Mouse (Mus musculus): Measurements from ENCODE around the gene Gm9887. TPM values are rescaled to one million over a fixed set of nuclear protein-coding genes. Genes with fewer than 3 reads are reported as not detected.
"Not testable (repeated sequence)": the region's sequence is repeated elsewhere in the genome, so short reads cannot be mapped to it uniquely, and the experiment has no call there.

Gm9887 gene
- total and polyA plus RNA-seq, 3 experiments, result 3.4 to 4.3 TPM; not detected in 1

- no peak for TF ChIP-seq HCFC1 (IDR thresholded peaks at IDR 0.05; ENCODE audit: low read depth, low read length)
- no peak; the same call in 1 of the 2 replicates for TF ChIP-seq TBP (conservative IDR thresholded peaks at IDR 0.05; ENCODE audit: low read depth, low read length)
- 0 out of 2 replicates have a peak, but pooled peaks have one; percentile 46 for TF ChIP-seq POLR2A (IDR thresholded peaks at IDR 0.05; ENCODE audit: low read depth, low read length)
- no peak; the same call in 1 of the 2 replicates for TF ChIP-seq TCF12 (IDR thresholded peaks at IDR 0.05; ENCODE audit: low read depth, low read length)
- TF ChIP-seq SMC3 (IDR thresholded peaks at IDR 0.05; ENCODE audit: low read depth, low read length), result peak; percentile 20; the same call in 1 of the 2 replicates
Observed at GRCm38 (mm10) chr12:69362388-69362787, 9.9 kb downstream of the Gm9887 start (continued).

DNA sequence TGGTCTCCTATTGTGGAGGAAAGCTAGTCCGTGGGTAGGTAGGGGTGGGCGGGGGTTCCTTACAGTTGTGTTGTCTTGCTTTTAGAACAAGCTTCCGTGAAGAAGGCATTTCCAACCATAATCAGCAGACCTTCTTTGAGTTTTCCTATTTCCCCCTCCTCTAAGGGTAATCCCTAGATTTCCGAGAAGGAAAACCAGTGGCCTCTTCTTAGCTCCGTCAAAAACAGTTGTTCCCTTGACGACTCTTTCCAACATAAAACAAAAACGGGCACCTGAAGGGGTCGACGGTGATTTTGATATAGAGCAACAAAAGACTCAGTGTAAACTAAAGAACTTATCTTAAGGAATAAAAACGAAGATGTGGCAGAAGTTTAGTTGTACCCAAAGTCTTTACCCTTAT lies 10.3 kb downstream of the Gm9887 start:
- TF ChIP-seq SMC3 (IDR thresholded peaks at IDR 0.05; ENCODE audit: low read depth, low read length), result peak; percentile 1
- no peak for TF ChIP-seq MEF2A (IDR thresholded peaks at IDR 0.05; ENCODE audit: borderline replicate concordance, low read depth, low read length)
- no peak for TF ChIP-seq MAFK (IDR thresholded peaks at IDR 0.05; ENCODE audit: insufficient replicate concordance, low read length)
- TF ChIP-seq CHD1 (IDR thresholded peaks at IDR 0.05; ENCODE audit: low read depth, low read length), result peak; percentile 91; the same call in 1 of the 2 replicates
- Histone ChIP-seq H3K9me3 (replicated peaks; ENCODE audit: low read length) (no peaks in the 10 kb centered on the region), H3K4me2 (ENCODE audit: insufficient read depth, low read depth, poor library complexity, severe bottlenecking) (peak overlapping the region; percentile 45), H3K79me2 (replicated peaks; ENCODE audit: control insufficient read depth, extremely low read depth, insufficient read depth, poor library complexity, severe bottlenecking) (peaks cover 2% of the 10 kb centered on the region; the same call in 1 of the 2 replicates), H3K27me3 (replicated peaks) (no peaks in the 10 kb centered on the region), H3K4me1 (ENCODE audit: control insufficient read depth in 1 of 2, insufficient read depth in 2 of 2) (peaks cover 0 to 23% of the 10 kb centered on the region in 2 experiments; a peak in 2 of 4 replicates), H3K9ac (ENCODE audit: insufficient read depth, low read depth) (peak overlapping the region; percentile 86), H3K36me3 (replicated peaks in 1 of 2; ENCODE audit: control insufficient read depth in 1 of 2, insufficient read depth in 1 of 2, low read length in 1 of 2) (no peaks in the 10 kb centered on the region), H3K27ac (ENCODE audit: insufficient read depth, low read depth) (peak overlapping the region; percentile 93), H3K4me3 (replicated peaks in 1 of 3; ENCODE audit: low read depth in 2 of 3, low read length in 2 of 3, poor library complexity in 1 of 3) (peak overlapping the region; percentile 58 to 66 (median 63))
- in situ Hi-C loops (cut with MboI; ENCODE audit: low pct_ligation_motif_present, low pct_unique_long_range_greater_than_20kb, low sequenced_read_pairs), result no loop called here
- no peak for DNase-seq (ENCODE audit: extremely low read depth)
- dilution Hi-C loops (cut with MboI; ENCODE audit: extremely low pct_ligation_motif_present, extremely low pct_unique_long_range_greater_than_20kb, low sequenced_read_pairs), result no loop called here

DNA sequence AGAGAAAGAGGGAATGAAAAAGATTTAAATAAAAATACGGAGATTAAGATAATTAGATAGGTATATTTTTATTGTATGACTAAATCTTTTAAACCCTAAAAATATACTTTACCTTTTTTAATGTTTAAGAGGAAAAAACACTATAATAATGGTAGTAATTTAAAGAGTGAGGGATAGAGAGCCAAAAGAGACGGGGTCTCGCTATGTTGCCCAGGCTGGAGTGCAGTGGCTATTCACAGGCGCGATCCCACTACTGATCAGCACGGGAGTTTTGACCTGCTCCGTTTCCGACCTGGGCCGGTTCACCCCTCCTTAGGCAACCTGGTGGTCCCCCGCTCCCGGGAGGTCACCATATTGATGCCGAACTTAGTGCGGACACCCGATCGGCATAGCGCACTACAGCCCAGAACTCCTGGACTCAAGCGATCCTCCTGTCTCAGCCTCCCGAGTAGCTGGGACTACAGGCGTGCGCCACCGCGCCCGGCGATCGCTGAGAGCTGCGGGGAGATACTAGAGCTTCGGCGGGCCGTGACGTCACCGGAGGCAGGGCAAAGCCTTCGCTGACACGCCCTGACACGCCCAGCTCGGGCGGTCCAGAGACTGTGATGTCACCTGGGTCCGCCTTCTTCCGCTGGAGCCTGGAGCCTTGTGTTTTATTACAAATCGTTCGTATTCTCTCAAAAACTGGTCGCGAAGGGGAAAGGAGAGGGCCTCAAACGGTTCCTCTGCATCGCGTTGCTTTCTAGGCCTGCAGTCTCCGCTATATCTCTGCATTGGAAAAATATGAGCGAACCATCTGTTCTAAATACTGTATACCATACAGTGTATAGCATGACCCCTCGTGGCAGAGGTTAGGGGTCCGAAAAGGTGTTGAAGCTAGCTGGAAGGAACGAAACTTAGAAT lies 11.0 kb downstream of the Gm9887 start:
- dilution Hi-C loops (cut with MboI; ENCODE audit: extremely low pct_ligation_motif_present, extremely low pct_unique_long_range_greater_than_20kb, low sequenced_read_pairs); H3K27me3 ChIP-seq (replicated peaks); H3K9me3 ChIP-seq (replicated peaks; ENCODE audit: low read length); in situ Hi-C loops (cut with MboI; ENCODE audit: low pct_ligation_motif_present, low pct_unique_long_range_greater_than_20kb, low sequenced_read_pairs); H3K79me2 ChIP-seq (replicated peaks; ENCODE audit: control insufficient read depth, extremely low read depth, insufficient read depth, poor library complexity, severe bottlenecking); H3K36me3 ChIP-seq (replicated peaks in 1 of 2; ENCODE audit: control insufficient read depth in 1 of 2, insufficient read depth in 1 of 2, low read length in 1 of 2): not testable (repeated sequence)
- H3K4me1 ChIP-seq (ENCODE audit: control insufficient read depth in 1 of 2, insufficient read depth in 2 of 2), result peaks cover 0 to 23% of the 10 kb centered on the region in 2 experiments; a peak in 2 of 4 replicates
- TF ChIP-seq MXI1 (IDR thresholded peaks at IDR 0.05; ENCODE audit: low read depth, low read length) (peak; percentile 72; the same call in 1 of the 2 replicates), NRF1 (IDR thresholded peaks at IDR 0.05; ENCODE audit: low read depth, low read length) (peak; percentile 63; the same call in 1 of the 2 replicates), ZMIZ1 (IDR thresholded peaks at IDR 0.05; ENCODE audit: low read depth, low read length) (peak; percentile 97), JUN (IDR thresholded peaks at IDR 0.05; ENCODE audit: insufficient read depth, low read depth, low read length) (peak; percentile 40), ETS1 (conservative IDR thresholded peaks at IDR 0.05; ENCODE audit: low read depth, low read length) (peak; percentile 40), MYC (IDR thresholded peaks at IDR 0.05; ENCODE audit: low read depth, low read length) (peak; percentile 53; the same call in 1 of the 2 replicates), CHD1 (IDR thresholded peaks at IDR 0.05; ENCODE audit: low read depth, low read length) (peak; percentile 92; the same call in 1 of the 2 replicates), CHD2 (IDR thresholded peaks at IDR 0.05; ENCODE audit: low read length) (0 out of 2 replicates have a peak, but pooled peaks have one; percentile 54), ELF1 (IDR thresholded peaks at IDR 0.05; ENCODE audit: low read depth, low read length) (peak; percentile 94), JUND (conservative IDR thresholded peaks at IDR 0.05; ENCODE audit: low read depth, low read length) (0 out of 2 replicates have a peak, but pooled peaks have one; percentile 48), TBP (conservative IDR thresholded peaks at IDR 0.05; ENCODE audit: low read depth, low read length) (peak; percentile 98), IRF4 (IDR thresholded peaks at IDR 0.05; ENCODE audit: low read depth, low read length) (peak; percentile 6; the same call in 1 of the 2 replicates), KAT2A (IDR thresholded peaks at IDR 0.05; ENCODE audit: insufficient replicate concordance, low read length) (peak; percentile 76; the same call in 1 of the 2 replicates), TCF12 (IDR thresholded peaks at IDR 0.05; ENCODE audit: low read depth, low read length) (peak; percentile 91), MAFK (IDR thresholded peaks at IDR 0.05; ENCODE audit: insufficient replicate concordance, low read length) (peak; percentile 88), ZNF384 (IDR thresholded peaks at IDR 0.05; ENCODE audit: low read depth, low read length) (peak; percentile 39; the same call in 1 of the 2 replicates), NELFE (IDR thresholded peaks at IDR 0.05; ENCODE audit: low read depth, low read length) (peak; percentile 99), SMC3 (IDR thresholded peaks at IDR 0.05; ENCODE audit: low read depth, low read length) (peak; percentile 19), POLR2AphosphoS2 (IDR thresholded peaks at IDR 0.05; ENCODE audit: low read depth, low read length) (peak; percentile 90; the same call in 1 of the 2 replicates), HCFC1 (IDR thresholded peaks at IDR 0.05; ENCODE audit: low read depth, low read length) (peak; percentile 54), POLR2A (IDR thresholded peaks at IDR 0.05; ENCODE audit: low read depth, low read length) (peak; percentile 96), MEF2A (IDR thresholded peaks at IDR 0.05; ENCODE audit: borderline replicate concordance, low read depth, low read length) (0 out of 2 replicates have a peak, but pooled peaks have one; percentile 44), SIN3A (IDR thresholded peaks at IDR 0.05; ENCODE audit: low read length) (peak; percentile 83; the same call in 1 of the 2 replicates), CTCF (conservative IDR thresholded peaks at IDR 0.05 in 1 of 2, IDR thresholded peaks at IDR 0.05 in 1 of 2; ENCODE audit: low read depth in 2 of 2, low read length in 2 of 2) (peak in 1 of 2 experiments; percentile 33; a peak in 2 of 4 replicates)
- peak; percentile 96 for DNase-seq (ENCODE audit: extremely low read depth)
- H3K4me2 ChIP-seq (ENCODE audit: insufficient read depth, low read depth, poor library complexity, severe bottlenecking), result peak overlapping the region; percentile 45
- H3K9ac ChIP-seq (ENCODE audit: insufficient read depth, low read depth), result peak overlapping the region; percentile 86
- peak overlapping the region; percentile 58 to 66 (median 63) for H3K4me3 ChIP-seq (replicated peaks in 1 of 3; ENCODE audit: low read depth in 2 of 3, low read length in 2 of 3, poor library complexity in 1 of 3)
- H3K27ac ChIP-seq (ENCODE audit: insufficient read depth, low read depth), result peak overlapping the region; percentile 93
